Mouse (Mus musculus): ENCODE data around the gene Tbx21. TPM values are rescaled to one million over a fixed set of nuclear protein-coding genes. Genes with fewer than 3 reads are reported as not detected.

Gene Tbx21
- polyA plus RNA-seq, 1 experiment from 2014 or later, result 0.05 TPM

GRCm38 (mm10) chr11:97130318-97130717 lies 15.2 kb upstream of the Tbx21 start:
- WGBS, result 71% methylated on average over 7 of the region's 7 CpGs
- no peak for DNase-seq (ENCODE audit: low spot score)
- ATAC-seq (ENCODE audit: low FRiP score, low TSS enrichment), result no peak
- Histone ChIP-seq H3K4me2 (replicated peaks; ENCODE audit: low read depth) (no peak overlapping the region), H3K9me3 (ENCODE audit: control insufficient read depth, low read length) (no peaks in the 10 kb centered on the region), H3K9ac (ENCODE audit: low read length) (no peak overlapping the region), H3K4me1 (replicated peaks; ENCODE audit: control insufficient read depth, insufficient read depth) (no peaks in the 10 kb centered on the region), H3K36me3 (ENCODE audit: control insufficient read depth, insufficient read depth, low read length) (no peaks in the 10 kb centered on the region), H3K27me3 (ENCODE audit: control insufficient read depth, insufficient read depth, low read length) (no peaks in the 10 kb centered on the region), H3K27ac (replicated peaks) (no peak overlapping the region), H3K4me3 (ENCODE audit: low read depth, low read length) (no peak overlapping the region)
- TF ChIP-seq EP300 (optimal IDR thresholded peaks at IDR 0.05) (no peak), CTCF (IDR thresholded peaks at IDR 0.05; ENCODE audit: low read depth) (no peak)

- no peak for DNase-seq (ENCODE audit: low spot score)
- ATAC-seq (ENCODE audit: low FRiP score, low TSS enrichment), result no peak
- Histone ChIP-seq H3K36me3 (ENCODE audit: control insufficient read depth, insufficient read depth, low read length) (no peaks in the 10 kb centered on the region), H3K4me3 (ENCODE audit: low read depth, low read length) (no peak overlapping the region), H3K9ac (ENCODE audit: low read length) (no peak overlapping the region), H3K4me1 (replicated peaks; ENCODE audit: control insufficient read depth, insufficient read depth) (no peaks in the 10 kb centered on the region), H3K27me3 (ENCODE audit: control insufficient read depth, insufficient read depth, low read length) (no peaks in the 10 kb centered on the region), H3K9me3 (ENCODE audit: control insufficient read depth, low read length) (no peaks in the 10 kb centered on the region), H3K27ac (replicated peaks) (no peak overlapping the region), H3K4me2 (replicated peaks; ENCODE audit: low read depth) (no peak overlapping the region)
- WGBS, result 70% methylated on average over 3 of the region's 3 CpGs
- TF ChIP-seq CTCF (IDR thresholded peaks at IDR 0.05; ENCODE audit: low read depth) (no peak), EP300 (optimal IDR thresholded peaks at IDR 0.05) (no peak)
Measured at GRCm38 (mm10) chr11:97128956-97129355, 13.8 kb upstream of the Tbx21 start.

- DNase-seq (ENCODE audit: low spot score) (no peak), ATAC-seq (ENCODE audit: low FRiP score, low TSS enrichment) (no peak)
- Histone ChIP-seq H3K4me3 (ENCODE audit: low read depth, low read length) (peak overlapping the region; percentile 48), H3K4me1 (replicated peaks; ENCODE audit: control insufficient read depth, insufficient read depth) (no peaks in the 10 kb centered on the region), H3K27me3 (ENCODE audit: control insufficient read depth, insufficient read depth, low read length) (no peaks in the 10 kb centered on the region), H3K9me3 (ENCODE audit: control insufficient read depth, low read length) (no peaks in the 10 kb centered on the region), H3K9ac (ENCODE audit: low read length) (peak overlapping the region; percentile 62), H3K36me3 (ENCODE audit: control insufficient read depth, insufficient read depth, low read length) (no peaks in the 10 kb centered on the region), H3K4me2 (replicated peaks; ENCODE audit: low read depth) (peak overlapping the region; percentile 92), H3K27ac (replicated peaks) (no peak overlapping the region)
- 24% methylated on average over 19 of the region's 19 CpGs for WGBS
- TF ChIP-seq CTCF (IDR thresholded peaks at IDR 0.05; ENCODE audit: low read depth) (no peak), EP300 (optimal IDR thresholded peaks at IDR 0.05) (no peak)
Measured at GRCm38 (mm10) chr11:97127470-97128223, 12.5 kb upstream of the Tbx21 start.

- Histone ChIP-seq H3K27ac (replicated peaks) (no peak overlapping the region), H3K36me3 (ENCODE audit: control insufficient read depth, insufficient read depth, low read length) (no peaks in the 10 kb centered on the region), H3K4me2 (replicated peaks; ENCODE audit: low read depth) (peak overlapping the region; percentile 92), H3K4me1 (replicated peaks; ENCODE audit: control insufficient read depth, insufficient read depth) (no peaks in the 10 kb centered on the region), H3K9me3 (ENCODE audit: control insufficient read depth, low read length) (no peaks in the 10 kb centered on the region), H3K4me3 (ENCODE audit: low read depth, low read length) (peak overlapping the region; percentile 48), H3K27me3 (ENCODE audit: control insufficient read depth, insufficient read depth, low read length) (no peaks in the 10 kb centered on the region), H3K9ac (ENCODE audit: low read length) (peak overlapping the region; percentile 62)
- ATAC-seq (ENCODE audit: low FRiP score, low TSS enrichment) (peak; percentile 80), DNase-seq (ENCODE audit: low spot score) (peak; percentile 63)
- 3% methylated on average over 32 of the region's 32 CpGs for WGBS
- TF ChIP-seq EP300 (optimal IDR thresholded peaks at IDR 0.05) (no peak), CTCF (IDR thresholded peaks at IDR 0.05; ENCODE audit: low read depth) (no peak)
Measured at GRCm38 (mm10) chr11:97126645-97127468, 11.7 kb upstream of the Tbx21 start.

GRCm38 (mm10) chr11:97124266-97125036 lies 9.3 kb upstream of the Tbx21 start:
- H3K9me3 ChIP-seq (ENCODE audit: control insufficient read depth, low read length), result no peaks in the 10 kb centered on the region
- no peaks in the 10 kb centered on the region for H3K27me3 ChIP-seq (ENCODE audit: control insufficient read depth, insufficient read depth, low read length)
- no peak overlapping the region for H3K4me3 ChIP-seq (ENCODE audit: low read depth, low read length)
- H3K36me3 ChIP-seq (ENCODE audit: control insufficient read depth, insufficient read depth, low read length), result no peaks in the 10 kb centered on the region
- H3K27ac ChIP-seq (replicated peaks), result no peak overlapping the region
- 61% methylated on average over 10 of the region's 10 CpGs for WGBS
- DNase-seq (ENCODE audit: low spot score) (no peak), ATAC-seq (ENCODE audit: low FRiP score, low TSS enrichment) (no peak)
- TF ChIP-seq CTCF (IDR thresholded peaks at IDR 0.05; ENCODE audit: low read depth) (no peak), EP300 (optimal IDR thresholded peaks at IDR 0.05) (no peak)
- no peaks in the 10 kb centered on the region for H3K4me1 ChIP-seq (replicated peaks; ENCODE audit: control insufficient read depth, insufficient read depth)
- H3K4me2 ChIP-seq (replicated peaks; ENCODE audit: low read depth), result no peak overlapping the region
- H3K9ac ChIP-seq (ENCODE audit: low read length), result no peak overlapping the region

All from stomach, postnatal 0 days (tissue).